Mouse (Mus musculus) left cerebral cortex, adult 2 months (tissue): Measurements from ENCODE around the gene Cacnb2. TPM values are rescaled to one million over a fixed set of nuclear protein-coding genes. Genes with fewer than 3 reads are reported as not detected.
A peak's percentile ranks its signal among the peaks of the same experiment; 100 is the strongest.

Experiments used
- DNase-seq, 2 experiments: peaks; one replicate each; pipeline ENCODE4 v3.0.0; 2021 to 2022; ENCODE audit warnings: low spot score in 2 of 2, mixed read lengths in 1 of 2; ENCODE audit errors: extremely low spot score in 1 of 2
- H3K27ac ChIP-seq: fragments of 200-600 bp; 2 replicates; pipeline ENCODE4 v1.8.1; 2022
- H3K4me3 ChIP-seq: fragments of 200-600 bp; 2 replicates; pipeline ENCODE4 v1.8.1; 2022
- CTCF ChIP-seq: fragments of 200-600 bp; IDR thresholded peaks from 2 replicates; pipeline ENCODE4 v1.8.1; 2022; ENCODE audit warnings: antibody characterized with exemption, mild to moderate bottlenecking, moderate library complexity
- intact Hi-C: fragments of 180-260 bp; cut with DNase I; formaldehyde crosslinking; loops from one replicate; pipeline ENCODE4 v1.15.1; 2025
- total RNA-seq, 2 experiments: library from RNA; stranded (reverse); gene quantifications; 2 replicates each; pipeline ENCODE4 v1.2.3; 2021

Cacnb2 gene
- total RNA-seq, 2 experiments from 2014 or later, result 45.0 to 51.9 TPM

- TF ChIP-seq CTCF, result no peak
- intact Hi-C loops, result loop anchor here (1.0 kb wide), 1 partner anchor 20 kb away; no protein-coding TSS in a partner anchor
- Histone ChIP-seq H3K27ac (peak overlapping the region; percentile 93), H3K4me3 (peak overlapping the region; percentile 55)
- peak; percentile 45 to 59 for DNase-seq
Measured at GRCm38 (mm10) chr2:14738927-14739326, 136.0 kb downstream of the Cacnb2 start.

GRCm38 (mm10) chr2:14739510-14739909, 136.6 kb downstream of the Cacnb2 start:
- H3K27ac ChIP-seq, result peak overlapping the region; percentile 93
- no peak for TF ChIP-seq CTCF
- intact Hi-C loops, result loop anchor here (1.0 kb wide), 1 partner anchor 20 kb away; no protein-coding TSS in a partner anchor
- peak; percentile 26 to 42 for DNase-seq
- peak overlapping the region; percentile 55 for H3K4me3 ChIP-seq

GRCm38 (mm10) chr2:14740359-14740758, 137.5 kb downstream of the Cacnb2 start:
- DNase-seq, result peak in 1 of 2 experiments; percentile 17
- no peak for TF ChIP-seq CTCF

GRCm38 (mm10) chr2:14744761-14745160, 141.9 kb downstream of the Cacnb2 start:
- no peak overlapping the region for H3K27ac ChIP-seq
- intact Hi-C loops, result loop anchor here (10.0 kb wide), 1 partner anchor 300 kb away; the partner anchor contains the start of gene Arl5b
- no peak for DNase-seq
- no peak overlapping the region for H3K4me3 ChIP-seq
- no peak for TF ChIP-seq CTCF

More at GRCm38 (mm10) chr2:14740359-14740758, 137.5 kb downstream of the Cacnb2 start:
- peak overlapping the region; percentile 93 for H3K27ac ChIP-seq
- intact Hi-C loops, result loop anchor here (10.0 kb wide), 1 partner anchor 304 kb away; the partner anchor contains the start of gene Arl5b
- H3K4me3 ChIP-seq, result peak overlapping the region; percentile 55

GRCm38 (mm10) chr2:14762846-14763245, 160.0 kb downstream of the Cacnb2 start:
- no peak for DNase-seq
- H3K27ac ChIP-seq, result peak overlapping the region; percentile 75
- TF ChIP-seq CTCF, result no peak
- intact Hi-C loops, result no loop called here
- H3K4me3 ChIP-seq, result no peak overlapping the region

- intact Hi-C loops, result no loop called here
- H3K27ac ChIP-seq, result peak overlapping the region; percentile 75
Measured at GRCm38 (mm10) chr2:14763931-14764330, 161.0 kb downstream of the Cacnb2 start.

GRCm38 (mm10) chr2:14769448-14769847, 166.6 kb downstream of the Cacnb2 start:
- no peak overlapping the region for H3K27ac ChIP-seq
- intact Hi-C loops, result no loop called here
- H3K4me3 ChIP-seq, result no peak overlapping the region
- no peak for DNase-seq
- no peak for TF ChIP-seq CTCF

More at GRCm38 (mm10) chr2:14763931-14764330, 161.0 kb downstream of the Cacnb2 start:
- DNase-seq, result peak; percentile 11 to 20
- no peak overlapping the region for H3K4me3 ChIP-seq
- TF ChIP-seq CTCF, result no peak

GRCm38 (mm10) chr2:14770635-14771034, 167.7 kb downstream of the Cacnb2 start:
- intact Hi-C loops, result no loop called here
- DNase-seq, result no peak
- Histone ChIP-seq H3K27ac (no peak overlapping the region), H3K4me3 (no peak overlapping the region)
- no peak for TF ChIP-seq CTCF

GRCm38 (mm10) chr2:14774375-14774774, 171.5 kb downstream of the Cacnb2 start:
- Histone ChIP-seq H3K27ac (peak overlapping the region; percentile 52; the same call in 1 of the 2 replicates), H3K4me3 (no peak overlapping the region)
- intact Hi-C loops, result no loop called here
- no peak; the same call in 1 of the 2 replicates for TF ChIP-seq CTCF
- DNase-seq, result no peak

- peak in 1 of 2 experiments; percentile 14 for DNase-seq
- H3K27ac ChIP-seq, result peak overlapping the region; percentile 53
- intact Hi-C loops, result no loop called here
- H3K4me3 ChIP-seq, result no peak overlapping the region
- TF ChIP-seq CTCF, result no peak
Measured at GRCm38 (mm10) chr2:14774857-14775495, 172.1 kb downstream of the Cacnb2 start.

- Histone ChIP-seq H3K4me3 (no peak overlapping the region), H3K27ac (no peak overlapping the region)
- no peak for TF ChIP-seq CTCF
- intact Hi-C loops, result no loop called here
- DNase-seq, result no peak
Measured at GRCm38 (mm10) chr2:14787983-14788382, 185.1 kb downstream of the Cacnb2 start.

- intact Hi-C loops, result no loop called here
- Histone ChIP-seq H3K27ac (no peak overlapping the region), H3K4me3 (no peak overlapping the region)
- TF ChIP-seq CTCF, result no peak
- DNase-seq, result no peak
Measured at GRCm38 (mm10) chr2:14801446-14802046, 198.7 kb downstream of the Cacnb2 start.
